Mouse (Mus musculus) ZHBTc4 (cell line): ENCODE measurements at regions not wholly inside any gene's neighbourhood (a gene's known extent, or its start where the extent isn't known, plus 50 kb on each side); places are given as distances from the start of the nearest gene placed in this dataset.

Source experiments
- DNase-seq: peaks from one replicate; pipeline ENCODE4 v3.0.0-alpha.2; 2011; ENCODE audit warnings: low read depth, low spot score

DNA sequence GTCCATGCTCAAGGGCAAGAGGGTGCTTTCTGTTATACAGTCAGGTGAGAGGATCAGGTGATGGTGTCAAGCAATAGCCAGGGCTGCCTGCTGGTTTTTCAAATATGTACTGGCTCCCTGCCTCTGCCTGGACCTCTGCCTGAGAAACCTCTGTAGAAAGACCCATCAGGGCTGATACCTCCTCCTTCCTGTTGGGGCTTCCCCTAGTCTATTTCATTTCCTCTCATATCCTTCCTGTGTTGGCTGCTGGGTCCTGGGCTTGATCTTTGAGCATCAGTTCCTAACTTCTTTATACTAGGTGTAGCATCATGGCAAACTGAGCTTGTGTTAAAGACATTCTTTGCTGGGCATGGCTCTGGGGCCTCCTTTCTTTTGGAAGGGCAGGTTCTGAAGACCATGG is 89.5 kb downstream of the Tmem38b start:
- DNase-seq = no peak

- peak; percentile 73 for DNase-seq
These were observed 93.3 kb downstream of the Tmem38b start for GRCm38 (mm10) chr4:53919188-53919587.

DNA sequence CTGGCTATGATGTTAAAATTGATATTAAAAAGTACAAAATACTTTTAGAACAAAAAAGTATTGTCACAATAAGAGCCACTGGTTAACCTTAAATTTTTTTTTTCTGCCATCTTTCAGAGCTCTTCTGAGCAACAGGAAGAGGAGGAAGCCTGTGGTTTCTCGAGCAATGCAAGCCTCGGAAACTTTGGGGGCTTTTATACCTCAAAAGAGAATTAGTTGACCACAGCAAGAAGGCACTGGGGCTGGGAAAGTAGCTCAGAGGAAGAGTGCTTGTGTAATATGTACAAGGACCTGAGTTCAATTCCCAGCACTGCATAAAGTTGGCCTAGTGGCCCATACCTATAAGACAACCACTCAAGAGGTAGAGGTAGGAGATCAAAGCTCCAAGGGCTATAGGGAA is 94.7 kb downstream of the Tmem38b start:
- no peak for DNase-seq

DNA sequence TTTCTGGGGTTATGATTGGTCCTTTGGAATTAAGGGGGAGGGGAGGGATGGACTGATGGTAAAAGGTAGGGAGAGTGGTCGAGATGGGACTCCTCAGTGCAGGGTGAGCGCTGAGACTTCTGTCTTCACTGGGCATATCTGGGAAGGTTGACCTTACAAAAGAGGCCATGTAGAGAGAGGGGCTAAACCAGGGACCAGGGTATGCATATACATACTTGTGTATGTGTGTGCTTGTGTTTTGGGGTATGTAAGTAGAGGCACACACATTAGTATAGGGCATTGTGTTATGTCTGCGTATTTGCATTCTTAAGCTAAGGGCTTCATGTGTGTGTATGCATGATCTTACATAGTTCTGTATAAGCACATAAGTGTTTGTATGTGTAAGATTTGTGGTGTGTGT is 105.2 kb downstream of the Tmem38b start:
- no peak for DNase-seq

- DNase-seq = peak; percentile 92
These were observed 105.7 kb downstream of the Tmem38b start for GRCm38 (mm10) chr4:53931499-53931898.

GRCm38 (mm10) chr4:53935306-53935705 is 109.5 kb downstream of the Tmem38b start:
- DNase-seq = no peak

DNA sequence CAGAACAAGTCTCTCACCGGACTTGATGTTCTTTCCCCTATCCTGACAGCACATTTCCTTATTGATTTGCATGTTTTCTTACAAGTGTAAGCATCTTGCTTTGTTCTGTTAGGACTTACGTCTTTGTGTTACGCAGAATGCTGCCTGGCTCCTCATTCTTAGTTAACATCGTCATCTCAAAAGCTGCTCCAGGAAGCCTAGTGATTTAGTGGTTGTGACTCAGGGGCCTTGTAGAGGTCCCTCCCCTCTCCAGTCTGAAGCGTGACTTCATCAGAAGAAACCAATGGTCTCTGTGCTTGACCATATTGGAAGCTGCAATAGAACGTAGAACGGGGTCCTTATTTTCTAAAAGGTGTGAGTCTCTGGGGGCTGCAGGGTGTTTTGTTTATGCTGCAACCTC is 122.9 kb downstream of the Tmem38b start:
- no peak for DNase-seq

GRCm38 (mm10) chr4:53949164-53949563 is 123.3 kb downstream of the Tmem38b start:
- DNase-seq = no peak

DNA sequence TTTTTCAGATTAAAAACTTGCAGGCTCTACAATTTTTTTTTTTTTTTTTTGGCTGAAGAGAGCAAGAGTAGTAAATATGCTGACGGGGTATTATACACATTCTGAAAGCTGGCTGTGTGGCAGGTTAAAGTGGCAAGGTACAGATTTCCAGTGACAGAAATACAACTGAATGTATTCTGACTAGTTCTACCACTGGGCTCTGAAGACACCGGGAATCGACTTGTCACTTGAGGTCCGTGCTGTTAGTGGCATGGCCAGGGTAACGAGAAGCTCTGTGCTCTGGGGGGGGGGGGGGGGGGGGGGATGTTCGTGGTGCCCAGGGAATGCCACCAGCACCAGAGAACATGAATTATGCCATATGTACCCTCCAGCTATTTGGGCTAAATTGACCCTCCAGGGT is 124.7 kb downstream of the Tmem38b start:
- no peak for DNase-seq

DNA sequence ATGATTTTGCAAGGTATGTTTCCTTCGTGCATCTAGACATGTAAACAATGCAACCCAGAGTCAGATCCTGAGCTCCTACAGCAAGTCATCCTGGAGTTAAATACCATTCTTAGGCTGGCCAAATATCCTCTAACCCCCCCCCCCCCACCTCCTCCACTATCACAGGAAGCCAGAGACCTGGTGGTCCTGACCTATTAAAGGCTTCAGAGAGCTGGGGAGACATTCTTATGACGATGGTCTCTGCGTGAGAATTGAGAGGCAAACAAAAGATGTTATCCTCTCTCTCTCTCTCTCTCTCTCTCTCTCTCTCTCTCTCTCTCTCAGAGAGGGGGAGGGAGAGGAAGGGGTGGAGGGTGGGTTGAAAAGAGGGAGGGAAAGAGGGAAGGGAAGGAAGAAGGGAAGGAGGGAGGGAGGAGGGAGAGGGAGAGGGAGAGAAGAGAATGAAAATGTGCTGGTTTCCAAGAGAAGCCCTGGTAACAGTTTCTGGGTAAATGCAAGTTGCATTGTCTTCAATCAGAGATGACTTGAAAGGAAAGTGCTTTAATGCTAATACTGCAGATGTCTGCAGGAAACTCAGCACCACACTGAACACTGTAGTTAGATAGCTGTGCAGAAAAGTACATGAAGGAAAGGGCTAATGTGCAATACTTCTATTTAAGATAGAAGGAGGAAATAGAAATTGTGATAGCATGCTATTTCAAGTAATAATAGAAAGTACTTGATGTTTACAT is 125.3 kb downstream of the Tmem38b start:
- DNase-seq = no peak

- DNase-seq = no peak
These were observed 125.9 kb downstream of the Tmem38b start for GRCm38 (mm10) chr4:53951734-53952109.

DNA sequence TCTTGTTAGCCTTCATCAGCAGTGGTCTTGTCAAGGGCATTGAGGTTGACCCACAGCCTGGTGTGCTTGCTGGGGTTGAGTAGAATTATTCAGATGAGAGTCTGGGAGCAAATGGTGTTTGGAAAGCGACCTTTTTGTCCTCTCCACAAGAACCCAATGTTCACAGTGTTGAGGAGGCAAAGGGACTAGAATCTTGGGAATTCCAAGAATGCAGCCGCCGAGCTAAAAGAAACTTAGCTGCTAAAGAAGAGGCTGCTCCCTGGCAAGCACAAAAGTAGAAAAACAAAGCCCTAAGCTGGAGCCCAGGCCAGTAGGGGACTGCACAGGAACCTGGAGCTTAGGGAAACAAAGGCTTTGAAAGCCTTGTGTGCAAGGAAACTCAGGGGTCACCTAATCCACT is 126.4 kb downstream of the Tmem38b start:
- DNase-seq = peak; percentile 96

DNA sequence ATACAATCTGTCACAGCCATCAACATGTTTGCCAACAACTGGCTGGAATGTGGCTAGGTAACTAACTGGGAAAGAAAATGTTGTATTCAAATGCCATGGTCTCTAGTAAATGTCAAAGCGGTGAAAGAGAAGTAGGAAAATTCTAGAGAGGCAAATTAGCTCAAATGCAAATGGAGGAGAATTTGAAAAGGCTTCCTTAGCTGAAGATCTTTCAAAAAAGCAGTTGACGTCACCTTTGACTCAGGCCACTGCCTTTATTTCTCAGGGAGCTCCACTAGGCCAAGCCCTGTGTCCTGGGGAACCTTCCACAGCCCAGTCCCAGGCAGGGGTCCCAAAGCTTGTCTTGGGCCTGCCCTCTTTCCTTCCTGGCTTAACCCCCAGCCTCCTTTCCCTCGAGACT is 136.6 kb downstream of the Tmem38b start:
- no peak for DNase-seq

DNA sequence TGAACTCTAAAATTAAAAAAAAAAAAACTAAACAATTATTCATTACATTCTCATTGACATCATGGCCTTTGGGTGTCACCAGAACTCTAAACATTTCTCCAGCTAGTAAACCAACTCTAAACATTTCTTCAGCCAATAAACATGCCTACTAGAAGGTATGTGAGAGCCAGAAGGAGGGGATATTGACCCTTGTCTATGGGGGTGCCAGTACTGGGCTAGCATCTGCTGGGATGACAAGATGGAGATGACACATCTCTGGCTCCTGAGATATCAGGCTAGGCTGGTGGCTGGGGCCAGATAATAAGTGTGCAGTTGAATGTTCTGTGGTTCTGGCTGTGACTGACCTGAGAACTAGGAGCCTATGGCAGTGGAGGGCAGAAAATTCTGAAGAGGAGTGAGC is 144.6 kb downstream of the Tmem38b start:
- DNase-seq = no peak

DNA sequence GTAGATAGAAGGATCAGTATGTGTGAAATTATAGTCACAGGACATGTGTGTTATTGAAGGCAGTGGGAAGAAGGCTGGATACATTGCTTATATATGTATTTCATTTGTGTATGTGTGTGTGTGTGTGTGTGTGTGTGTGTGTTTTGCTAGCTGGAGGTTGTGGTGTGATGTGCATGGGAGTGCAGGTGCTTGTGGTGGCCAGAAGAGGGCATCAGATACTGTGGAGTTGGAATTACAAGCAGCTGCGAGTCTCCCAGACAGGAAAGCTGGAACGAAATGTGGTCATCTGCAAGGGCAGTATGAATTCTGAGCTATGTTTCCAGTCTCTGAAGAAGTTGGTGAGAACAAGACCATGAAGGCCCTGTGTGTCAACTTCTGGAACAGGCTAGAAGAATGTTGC is 145.1 kb downstream of the Tmem38b start:
- peak; percentile 39 for DNase-seq

DNA sequence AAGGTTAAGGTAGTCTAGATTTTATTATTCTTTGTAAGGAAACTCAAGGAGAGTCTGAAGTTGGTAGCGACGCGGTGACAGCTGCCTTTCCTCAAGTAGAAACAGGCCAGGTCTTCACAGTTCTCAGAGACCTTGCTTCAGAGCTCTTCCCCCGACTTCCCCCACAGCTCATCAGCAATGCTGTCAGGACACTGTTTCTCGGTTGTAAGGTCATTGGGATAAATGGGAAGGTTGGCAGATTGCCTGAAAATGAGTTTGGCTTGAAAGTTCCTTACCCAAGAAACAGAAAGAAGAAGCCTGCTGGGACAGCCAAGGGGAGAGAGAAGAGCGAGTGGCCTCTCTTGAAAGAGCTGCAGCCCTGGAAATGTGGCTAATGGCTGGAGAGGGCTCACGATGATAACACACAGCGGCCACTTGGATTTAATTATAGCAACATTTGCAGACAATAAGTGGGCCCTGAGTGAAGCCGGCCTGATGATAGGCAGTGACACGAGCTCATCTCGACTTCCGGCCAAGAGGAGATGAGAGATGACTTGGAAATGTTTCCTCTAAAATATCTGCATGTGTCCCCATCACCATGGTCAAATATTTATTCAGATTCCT is 150.3 kb downstream of the Tmem38b start:
- DNase-seq = no peak

GRCm38 (mm10) chr4:53986519-53987301 is 160.9 kb downstream of the Tmem38b start:
- no peak for DNase-seq

DNA sequence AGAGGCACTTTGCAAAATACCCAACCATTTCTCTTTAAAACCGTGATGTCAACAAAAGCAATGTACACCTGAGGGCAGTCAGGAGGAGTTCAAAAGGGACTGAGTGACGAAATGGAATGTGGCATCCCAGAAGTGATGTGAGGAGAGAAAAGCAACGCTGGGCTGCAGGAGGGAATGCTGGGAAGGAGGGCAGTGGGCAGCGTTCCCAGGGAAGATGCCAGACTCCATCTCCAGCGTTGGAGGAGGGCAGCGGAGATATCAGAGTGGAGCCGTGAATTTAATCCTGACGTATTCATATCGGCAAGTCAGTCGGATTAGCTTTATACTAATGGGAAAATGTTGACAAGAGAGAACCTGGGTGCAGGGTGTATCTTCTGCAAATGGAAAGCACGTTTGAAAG is 161.7 kb downstream of the Tmem38b start:
- no peak for DNase-seq

DNA sequence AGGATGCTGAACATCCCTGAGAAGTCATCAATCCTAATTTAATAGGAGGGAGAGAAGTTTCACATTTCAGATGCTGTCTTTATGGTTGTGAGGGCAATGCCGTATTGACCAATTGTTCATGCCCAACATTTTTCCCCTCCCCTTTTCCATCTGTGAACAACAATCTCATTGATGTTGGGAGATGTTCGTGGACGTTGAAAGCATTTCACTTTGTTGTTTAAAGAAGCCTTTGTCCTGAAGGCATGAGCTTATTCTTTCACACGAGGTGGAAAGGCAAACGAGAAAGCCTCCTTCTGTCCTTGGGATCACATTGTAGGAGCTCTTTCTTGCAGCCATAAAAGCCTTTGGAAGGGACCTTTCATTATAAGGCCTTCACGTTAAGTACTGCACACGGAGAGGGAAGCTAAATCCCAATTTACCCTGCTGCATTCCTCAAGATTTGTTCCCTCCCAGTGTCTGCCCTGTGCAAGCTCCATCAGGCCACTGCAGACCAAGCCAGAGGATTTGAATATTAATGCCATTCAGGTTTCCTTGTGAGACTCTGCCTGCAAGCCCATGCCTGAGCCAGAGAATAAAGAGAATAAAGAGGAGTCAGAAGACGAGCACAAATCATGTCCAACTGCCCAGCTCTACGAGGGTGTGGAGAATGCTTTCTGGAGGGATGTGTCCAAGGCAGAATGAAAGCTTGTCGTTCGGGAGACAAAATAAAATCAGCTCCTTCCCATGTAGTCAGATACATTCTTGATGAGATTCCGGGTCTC is 195.4 kb downstream of the Tmem38b start:
- peak; percentile 12 for DNase-seq

- no peak for DNase-seq
These were observed 196.1 kb downstream of the Tmem38b start for GRCm38 (mm10) chr4:54021861-54022385.

DNA sequence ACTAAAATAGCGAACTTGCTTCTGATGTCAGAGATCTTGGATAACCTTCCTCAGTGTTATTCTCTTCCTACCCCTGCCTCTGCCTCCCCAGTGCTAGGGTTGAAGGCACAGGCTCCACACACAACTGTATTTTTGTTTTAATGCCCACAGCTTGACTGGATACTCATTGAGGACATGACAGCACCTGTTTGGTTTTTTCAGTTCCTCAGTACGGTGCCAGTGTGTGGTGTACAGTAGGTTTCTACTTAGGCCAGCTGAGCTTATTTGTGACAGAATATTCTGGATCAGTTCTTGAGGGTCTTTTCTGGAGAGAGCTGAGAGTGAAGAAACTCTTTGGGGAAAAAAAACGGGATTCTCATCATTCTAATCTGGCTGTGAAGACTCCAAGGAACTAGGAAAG is 201.1 kb downstream of the Tmem38b start:
- no peak for DNase-seq
